Mouse (Mus musculus): ENCODE data around the gene Usp12. TPM values are rescaled to one million over a fixed set of nuclear protein-coding genes. Genes with fewer than 3 reads are reported as not detected.
A peak's percentile ranks its signal among the peaks of the same experiment; 100 is the strongest.

Usp12 gene
- polyA plus RNA-seq, 1 experiment from 2014 or later = 14.5 TPM

DNA sequence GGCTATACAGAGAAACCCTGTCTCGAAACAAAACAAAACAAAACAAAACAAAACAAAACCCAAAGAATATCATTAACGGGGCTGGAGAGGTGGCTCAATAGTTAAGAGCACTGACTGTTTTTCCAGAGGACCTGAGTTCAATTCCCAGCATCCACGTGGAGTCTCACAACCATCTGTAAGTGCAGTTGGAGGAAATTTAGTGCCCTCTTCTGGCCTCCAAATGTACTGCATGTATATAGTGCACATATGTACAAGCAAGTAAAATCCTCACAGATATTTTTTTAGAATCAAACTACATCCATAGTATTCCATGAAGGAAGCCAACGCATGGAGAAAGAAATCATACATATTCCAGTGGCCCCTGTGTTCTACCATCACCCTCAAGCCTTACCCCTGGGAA, 18.6 kb upstream of the Usp12 start:
- no peaks in the 10 kb centered on the region for H3K27me3 ChIP-seq (replicated peaks; ENCODE audit: insufficient read depth, low read length)
- H3K36me3 ChIP-seq (ENCODE audit: insufficient read depth, low read length) = no peaks in the 10 kb centered on the region
- no peak overlapping the region for H3K9ac ChIP-seq (replicated peaks; ENCODE audit: low read depth)
- no peak overlapping the region for H3K4me2 ChIP-seq (replicated peaks; ENCODE audit: low read depth, low read length)
- no peak overlapping the region for H3K27ac ChIP-seq (ENCODE audit: low read length)
- 88% methylated on average over 4 of the region's 4 CpGs for WGBS
- H3K9me3 ChIP-seq (ENCODE audit: low read length) = no peaks in the 10 kb centered on the region
- DNase-seq (ENCODE audit: low spot score) = no peak
- TF ChIP-seq CTCF (IDR thresholded peaks at IDR 0.05) (peak; percentile 29), EP300 (IDR thresholded peaks at IDR 0.05) (no peak)
- no peaks in the 10 kb centered on the region for H3K4me1 ChIP-seq (ENCODE audit: insufficient read depth, low read depth, low read length)
- no peak overlapping the region for H3K4me3 ChIP-seq (ENCODE audit: low read depth, low read length)
- no peak for ATAC-seq

DNA sequence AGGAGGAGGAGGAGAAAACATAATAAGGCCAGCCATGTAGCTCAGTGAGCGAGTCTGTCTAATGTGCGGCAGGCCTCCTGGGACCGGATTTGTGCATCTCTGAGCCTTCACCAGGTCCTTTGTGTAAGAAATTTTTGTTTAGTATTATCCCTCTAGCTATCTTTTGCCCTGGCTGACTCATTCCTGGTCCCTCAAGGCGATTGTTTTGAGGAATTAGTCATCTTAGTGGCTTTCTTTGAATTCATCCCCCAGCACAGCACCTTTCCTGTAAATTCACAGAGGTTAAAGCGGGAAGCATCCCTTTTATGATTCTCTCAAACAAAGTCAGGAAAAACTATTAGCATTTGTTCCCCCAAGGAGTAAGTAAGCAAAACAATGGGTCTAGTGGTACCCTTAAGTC, 18.1 kb upstream of the Usp12 start:
- TF ChIP-seq EP300 (IDR thresholded peaks at IDR 0.05) = no peak
- TF ChIP-seq CTCF (IDR thresholded peaks at IDR 0.05) = no peak
- DNase-seq (ENCODE audit: low spot score) (no peak), ATAC-seq (no peak)
- WGBS = 87% methylated on average over 5 of the region's 5 CpGs
- Histone ChIP-seq H3K4me3 (ENCODE audit: low read depth, low read length) (no peak overlapping the region), H3K9me3 (ENCODE audit: low read length) (no peaks in the 10 kb centered on the region), H3K27me3 (replicated peaks; ENCODE audit: insufficient read depth, low read length) (no peaks in the 10 kb centered on the region), H3K36me3 (ENCODE audit: insufficient read depth, low read length) (no peaks in the 10 kb centered on the region), H3K9ac (replicated peaks; ENCODE audit: low read depth) (no peak overlapping the region), H3K4me1 (ENCODE audit: insufficient read depth, low read depth, low read length) (no peaks in the 10 kb centered on the region), H3K4me2 (replicated peaks; ENCODE audit: low read depth, low read length) (no peak overlapping the region), H3K27ac (ENCODE audit: low read length) (no peak overlapping the region)

DNA sequence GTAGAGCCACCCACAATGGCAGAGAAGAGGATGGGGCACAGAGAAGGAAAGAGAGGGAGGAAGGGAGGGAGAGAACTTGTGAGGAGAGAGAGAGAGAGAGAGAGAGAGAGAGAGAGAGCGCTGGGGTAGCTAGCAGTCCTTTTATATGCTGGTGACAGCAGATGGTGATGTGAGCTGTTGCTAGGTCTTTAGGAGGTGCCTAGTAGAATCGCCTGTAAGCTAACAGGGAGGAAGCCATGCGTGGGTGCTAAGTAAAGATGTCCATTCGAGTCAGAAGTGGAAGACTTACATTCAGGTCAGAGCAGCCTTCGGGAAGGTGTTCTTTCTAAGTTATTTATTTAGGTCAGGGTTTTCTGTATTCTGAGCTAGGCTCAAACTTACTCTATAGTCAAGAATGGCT, 15.1 kb upstream of the Usp12 start:
- Histone ChIP-seq H3K9ac (replicated peaks; ENCODE audit: low read depth) (no peak overlapping the region), H3K36me3 (ENCODE audit: insufficient read depth, low read length) (no peaks in the 10 kb centered on the region), H3K9me3 (ENCODE audit: low read length) (no peaks in the 10 kb centered on the region), H3K4me1 (ENCODE audit: insufficient read depth, low read depth, low read length) (no peaks in the 10 kb centered on the region), H3K27ac (ENCODE audit: low read length) (no peak overlapping the region), H3K4me3 (ENCODE audit: low read depth, low read length) (no peak overlapping the region), H3K4me2 (replicated peaks; ENCODE audit: low read depth, low read length) (no peak overlapping the region), H3K27me3 (replicated peaks; ENCODE audit: insufficient read depth, low read length) (no peaks in the 10 kb centered on the region)
- DNase-seq (ENCODE audit: low spot score) (no peak), ATAC-seq (no peak)
- TF ChIP-seq CTCF (IDR thresholded peaks at IDR 0.05) = no peak
- TF ChIP-seq EP300 (IDR thresholded peaks at IDR 0.05) = no peak
- WGBS = 69% methylated on average over 5 of the region's 5 CpGs

DNA sequence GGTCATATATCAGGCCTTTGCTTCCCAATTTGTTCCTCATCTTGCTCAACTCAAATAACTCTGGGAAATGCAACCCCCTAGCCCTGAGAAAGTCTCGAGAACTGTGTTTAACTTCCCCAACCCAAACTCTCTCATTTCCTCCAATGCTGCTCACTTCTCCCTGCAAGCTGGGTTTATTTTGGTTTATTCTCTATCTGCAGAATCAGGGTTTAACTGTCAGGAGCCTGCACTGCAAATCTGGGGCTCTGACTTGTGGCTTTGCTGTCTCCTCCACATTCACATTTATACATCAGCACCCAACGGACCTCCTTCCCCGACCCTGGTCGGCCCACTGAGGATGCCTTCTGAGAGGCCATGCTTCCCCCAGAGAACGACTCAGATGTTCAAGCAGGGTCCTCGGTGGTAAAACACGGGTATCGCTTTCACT, 11.2 kb upstream of the Usp12 start:
- Histone ChIP-seq H3K4me2 (replicated peaks; ENCODE audit: low read depth, low read length) (no peak overlapping the region), H3K27me3 (replicated peaks; ENCODE audit: insufficient read depth, low read length) (no peaks in the 10 kb centered on the region), H3K4me1 (ENCODE audit: insufficient read depth, low read depth, low read length) (no peaks in the 10 kb centered on the region), H3K4me3 (ENCODE audit: low read depth, low read length) (no peak overlapping the region), H3K9me3 (ENCODE audit: low read length) (no peaks in the 10 kb centered on the region), H3K36me3 (ENCODE audit: insufficient read depth, low read length) (no peaks in the 10 kb centered on the region), H3K9ac (replicated peaks; ENCODE audit: low read depth) (no peak overlapping the region), H3K27ac (ENCODE audit: low read length) (no peak overlapping the region)
- peak; percentile 30 for DNase-seq (ENCODE audit: low spot score)
- TF ChIP-seq EP300 (IDR thresholded peaks at IDR 0.05) (no peak), CTCF (IDR thresholded peaks at IDR 0.05) (no peak)
- 71% methylated on average over 8 of the region's 8 CpGs for WGBS
- ATAC-seq = no peak

DNA sequence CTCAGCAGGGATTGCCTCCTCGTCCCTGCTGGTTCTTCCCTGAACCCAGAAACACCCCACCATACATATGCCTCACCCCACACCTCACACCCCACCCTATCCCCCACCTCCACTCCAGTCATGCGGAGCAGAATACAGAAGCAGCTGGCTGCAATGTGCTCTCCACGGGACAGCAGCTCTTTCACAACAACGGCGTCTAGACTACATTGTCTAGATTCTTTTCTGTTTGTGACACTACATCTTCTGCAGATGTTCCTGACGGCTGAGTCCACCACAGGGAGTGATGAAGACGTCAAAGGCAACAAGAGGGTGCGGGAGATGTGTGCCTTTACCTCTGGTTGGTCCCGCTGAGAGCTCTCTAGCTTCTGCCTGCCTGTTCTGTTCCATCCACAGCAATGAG, 3.2 kb upstream of the Usp12 start:
- Histone ChIP-seq H3K4me3 (ENCODE audit: low read depth, low read length) (no peak overlapping the region), H3K9me3 (ENCODE audit: low read length) (no peaks in the 10 kb centered on the region), H3K4me1 (ENCODE audit: insufficient read depth, low read depth, low read length) (no peaks in the 10 kb centered on the region), H3K27me3 (replicated peaks; ENCODE audit: insufficient read depth, low read length) (no peaks in the 10 kb centered on the region), H3K27ac (ENCODE audit: low read length) (no peak overlapping the region), H3K9ac (replicated peaks; ENCODE audit: low read depth) (no peak overlapping the region), H3K4me2 (replicated peaks; ENCODE audit: low read depth, low read length) (no peak overlapping the region), H3K36me3 (ENCODE audit: insufficient read depth, low read length) (no peaks in the 10 kb centered on the region)
- peak; percentile 14 for ATAC-seq
- TF ChIP-seq EP300 (IDR thresholded peaks at IDR 0.05) = peak; percentile 44; the same call in 1 of the 2 replicates
- TF ChIP-seq CTCF (IDR thresholded peaks at IDR 0.05) = no peak
- WGBS = 32% methylated on average over 9 of the region's 9 CpGs
- DNase-seq (ENCODE audit: low spot score) = peak; percentile 86

DNA sequence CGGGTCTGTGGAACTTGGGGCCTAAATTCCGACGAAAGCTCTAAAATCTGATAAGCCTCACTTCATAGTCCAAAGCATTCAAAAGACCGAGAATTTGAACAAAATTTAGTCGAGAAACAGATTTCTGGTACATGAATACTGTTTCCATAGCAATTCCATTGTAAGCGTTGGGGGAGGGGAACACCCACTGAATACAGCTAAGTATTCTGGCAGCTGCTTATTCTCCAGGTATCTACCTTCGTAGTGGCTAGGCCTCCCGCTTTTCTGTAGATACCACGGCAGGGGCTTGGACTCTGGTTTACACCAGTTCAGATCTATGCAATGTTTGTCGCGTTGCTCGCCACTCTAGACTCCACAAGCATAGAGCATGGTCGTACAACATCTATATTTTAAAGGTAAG, 922 bp upstream of the Usp12 start:
- no peaks in the 10 kb centered on the region for H3K36me3 ChIP-seq (ENCODE audit: insufficient read depth, low read length)
- TF ChIP-seq CTCF (IDR thresholded peaks at IDR 0.05) = no peak
- TF ChIP-seq EP300 (IDR thresholded peaks at IDR 0.05) = no peak
- no peak overlapping the region for H3K4me2 ChIP-seq (replicated peaks; ENCODE audit: low read depth, low read length)
- 71% methylated on average over 13 of the region's 13 CpGs for WGBS
- H3K4me1 ChIP-seq (ENCODE audit: insufficient read depth, low read depth, low read length) = peaks cover 19% of the 10 kb centered on the region
- H3K27me3 ChIP-seq (replicated peaks; ENCODE audit: insufficient read depth, low read length) = no peaks in the 10 kb centered on the region
- DNase-seq (ENCODE audit: low spot score) (no peak), ATAC-seq (no peak)
- H3K9me3 ChIP-seq (ENCODE audit: low read length) = no peaks in the 10 kb centered on the region
- H3K27ac ChIP-seq (ENCODE audit: low read length) = no peak overlapping the region
- H3K4me3 ChIP-seq (ENCODE audit: low read depth, low read length) = no peak overlapping the region
- no peak overlapping the region for H3K9ac ChIP-seq (replicated peaks; ENCODE audit: low read depth)

Measured in lung, postnatal 0 days (tissue).